In the genomic region with DNA sequence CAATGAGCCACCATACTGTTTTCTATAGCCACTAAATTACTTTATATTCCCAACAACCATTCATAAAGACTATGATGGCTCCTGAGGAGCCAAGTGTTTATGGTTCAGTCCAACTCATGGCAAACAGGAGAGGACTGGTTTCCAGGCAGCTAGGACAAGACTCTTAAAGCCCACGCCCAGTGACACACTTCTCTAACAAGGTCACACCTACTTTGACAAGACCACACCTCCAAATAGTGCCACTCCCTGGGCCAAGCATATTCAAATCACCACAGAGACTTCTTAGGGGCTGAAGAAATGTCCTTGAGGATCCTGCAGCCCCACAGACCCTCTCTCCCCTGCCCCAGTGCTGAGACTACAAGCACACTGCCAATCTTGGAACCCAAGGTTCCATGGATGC, we compare ENCODE assay signal across 20 mouse cellular contexts.
DNase-seq lines count a peak whose midpoint lies in the region; ATAC-seq lines count a peak whose summit lies in the region.
"Had no signal": no experiment of that assay in that cellular context is flagged by ENCODE, and none has a peak within 500 bp of the region (broad histone marks: within the 10 kb centered on the region; RNA-seq: fewer than 3 reads in every experiment).

No protein-coding gene starts in this region.

- no peaks in the 10 kb centered on the region for H3K9me3 ChIP-seq in hindbrain, embryonic 13.5 days
- no peaks in the 10 kb centered on the region for H3K9me3 ChIP-seq in hindbrain, embryonic 12.5 days (replicated peaks)
- no peaks in the 10 kb centered on the region for H3K9me3 ChIP-seq in liver, embryonic 13.5 days (replicated peaks)
- H3K9me3 ChIP-seq in liver, embryonic 12.5 days (replicated peaks): no peaks in the 10 kb centered on the region
- no peaks in the 10 kb centered on the region for H3K9me3 ChIP-seq in embryonic facial prominence, embryonic 10.5 days
- no peaks in the 10 kb centered on the region for H3K9me3 ChIP-seq in neural tube, embryonic 14.5 days (ENCODE audit: control insufficient read depth, low read length)
- H3K9me3 ChIP-seq in midbrain, embryonic 15.5 days: no peaks in the 10 kb centered on the region
- no peaks in the 10 kb centered on the region for H3K9me3 ChIP-seq in forebrain, embryonic 14.5 days (replicated peaks; ENCODE audit: control insufficient read depth, low read length)
- H3K9me3 ChIP-seq: embryonic facial prominence, embryonic 13.5 days; limb, embryonic 13.5 days; stomach, embryonic 15.5 days had no signal

- H3K36me3 ChIP-seq in hindbrain, embryonic 13.5 days: peaks cover 21% of the 10 kb centered on the region
- H3K36me3 ChIP-seq in hindbrain, embryonic 12.5 days: 0 out of 2 replicates have a peak, but pooled peaks cover 3% of the 10 kb centered on the region
- H3K36me3 ChIP-seq in liver, embryonic 13.5 days: peaks cover 12% of the 10 kb centered on the region; the same call in 1 of the 2 replicates
- peaks cover 25% of the 10 kb centered on the region for H3K36me3 ChIP-seq in liver, embryonic 12.5 days
- peaks cover 9% of the 10 kb centered on the region for H3K36me3 ChIP-seq in embryonic facial prominence, embryonic 10.5 days (replicated peaks)
- peaks cover 4% of the 10 kb centered on the region; the same call in 1 of the 2 replicates for H3K36me3 ChIP-seq in neural tube, embryonic 14.5 days (ENCODE audit: control insufficient read depth, insufficient read depth, low read length)
- 0 out of 2 replicates have a peak, but pooled peaks cover 3% of the 10 kb centered on the region for H3K36me3 ChIP-seq in midbrain, embryonic 15.5 days (replicated peaks)
- peaks cover 19% of the 10 kb centered on the region for H3K36me3 ChIP-seq in forebrain, embryonic 14.5 days (ENCODE audit: control insufficient read depth, insufficient read depth, low read length)
- H3K36me3 ChIP-seq: stomach, embryonic 15.5 days had no signal

- WGBS in hindbrain, embryonic 13.5 days: 91% methylated on average over 1 of the region's 1 CpGs
- WGBS in hindbrain, embryonic 12.5 days: 85% methylated on average over 1 of the region's 1 CpGs
- 67% methylated on average over 1 of the region's 1 CpGs for WGBS in liver, embryonic 13.5 days (ENCODE audit: insufficient replicate concordance)
- 76% methylated on average over 1 of the region's 1 CpGs for whole genome bisulfite sequencing in liver, embryonic 12.5 days (ENCODE audit: insufficient replicate concordance)
- WGBS in embryonic facial prominence, embryonic 10.5 days: 87% methylated on average over 1 of the region's 1 CpGs
- WGBS in neural tube, embryonic 14.5 days: 83% methylated on average over 1 of the region's 1 CpGs
- WGBS in midbrain, embryonic 15.5 days: 92% methylated on average over 1 of the region's 1 CpGs
- 88% methylated on average over 1 of the region's 1 CpGs for WGBS in forebrain, embryonic 14.5 days

- no peak overlapping the region for H3K4me3 ChIP-seq in hindbrain, embryonic 13.5 days
- H3K4me3 ChIP-seq in hindbrain, embryonic 12.5 days: no peak overlapping the region
- H3K4me3 ChIP-seq in liver, embryonic 13.5 days (replicated peaks): no peak overlapping the region
- no peak overlapping the region for H3K4me3 ChIP-seq in liver, embryonic 12.5 days
- H3K4me3 ChIP-seq in embryonic facial prominence, embryonic 10.5 days: no peak overlapping the region
- H3K4me3 ChIP-seq in neural tube, embryonic 14.5 days (ENCODE audit: low read depth, low read length): no peak overlapping the region
- no peak overlapping the region for H3K4me3 ChIP-seq in midbrain, embryonic 15.5 days
- H3K4me3 ChIP-seq in forebrain, embryonic 14.5 days (ENCODE audit: low read depth, low read length): no peak overlapping the region
- H3K4me3 ChIP-seq: embryonic facial prominence, embryonic 13.5 days; gastrocnemius, adult 2 months; limb, embryonic 13.5 days; stomach, embryonic 15.5 days had no signal

- no peak overlapping the region for H3K4me2 ChIP-seq in hindbrain, embryonic 13.5 days
- H3K4me2 ChIP-seq in hindbrain, embryonic 12.5 days (replicated peaks): no peak overlapping the region
- H3K4me2 ChIP-seq in liver, embryonic 13.5 days: no peak overlapping the region
- H3K4me2 ChIP-seq in liver, embryonic 12.5 days: no peak overlapping the region
- no peak overlapping the region for H3K4me2 ChIP-seq in neural tube, embryonic 14.5 days (ENCODE audit: low read depth, low read length)
- H3K4me2 ChIP-seq in midbrain, embryonic 15.5 days: no peak overlapping the region
- no peak overlapping the region for H3K4me2 ChIP-seq in forebrain, embryonic 14.5 days (ENCODE audit: low read length)
- H3K4me2 ChIP-seq: embryonic facial prominence, embryonic 13.5 days; limb, embryonic 13.5 days; midbrain, embryonic 11.5 days; stomach, embryonic 15.5 days had no signal

- peaks cover 5% of the 10 kb centered on the region; the same call in 1 of the 2 replicates for H3K4me1 ChIP-seq in hindbrain, embryonic 13.5 days (replicated peaks)
- H3K4me1 ChIP-seq in hindbrain, embryonic 12.5 days: peaks cover 12% of the 10 kb centered on the region; the same call in 1 of the 2 replicates
- H3K4me1 ChIP-seq in liver, embryonic 13.5 days (replicated peaks): peaks cover 44% of the 10 kb centered on the region
- peaks cover 41% of the 10 kb centered on the region for H3K4me1 ChIP-seq in liver, embryonic 12.5 days
- peaks cover 26% of the 10 kb centered on the region for H3K4me1 ChIP-seq in embryonic facial prominence, embryonic 10.5 days
- H3K4me1 ChIP-seq in neural tube, embryonic 14.5 days (ENCODE audit: control insufficient read depth, insufficient read depth, low read length): no peaks in the 10 kb centered on the region
- no peaks in the 10 kb centered on the region for H3K4me1 ChIP-seq in midbrain, embryonic 15.5 days
- H3K4me1 ChIP-seq in forebrain, embryonic 14.5 days (ENCODE audit: control insufficient read depth, insufficient read depth, low read length): no peaks in the 10 kb centered on the region

- ATAC-seq in hindbrain, embryonic 13.5 days (ENCODE audit: low FRiP score): no peak
- no peak for ATAC-seq in hindbrain, embryonic 12.5 days (ENCODE audit: low FRiP score)
- ATAC-seq in liver, embryonic 13.5 days (ENCODE audit: low read depth): no peak
- ATAC-seq in liver, embryonic 12.5 days: no peak
- ATAC-seq in neural tube, embryonic 14.5 days (ENCODE audit: low read depth): no peak
- no peak for ATAC-seq in midbrain, embryonic 15.5 days (replicated peaks)
- ATAC-seq in forebrain, embryonic 14.5 days: no peak
- ATAC-seq: activated CD4-positive, CD25-positive, alpha-beta regulatory T cell, adult 4 months; inflammation-experienced regulatory T-cells, adult 6 months had no signal

- H3K27me3 ChIP-seq in hindbrain, embryonic 13.5 days: no peaks in the 10 kb centered on the region
- no peaks in the 10 kb centered on the region for H3K27me3 ChIP-seq in hindbrain, embryonic 12.5 days
- H3K27me3 ChIP-seq in liver, embryonic 13.5 days: no peaks in the 10 kb centered on the region
- H3K27me3 ChIP-seq in liver, embryonic 12.5 days (replicated peaks): no peaks in the 10 kb centered on the region
- no peaks in the 10 kb centered on the region for H3K27me3 ChIP-seq in embryonic facial prominence, embryonic 10.5 days (replicated peaks; ENCODE audit: low read depth, poor library complexity, severe bottlenecking)
- H3K27me3 ChIP-seq in neural tube, embryonic 14.5 days (ENCODE audit: control insufficient read depth, insufficient read depth, low read length): no peaks in the 10 kb centered on the region
- H3K27me3 ChIP-seq in midbrain, embryonic 15.5 days (replicated peaks): no peaks in the 10 kb centered on the region
- H3K27me3 ChIP-seq in forebrain, embryonic 14.5 days (replicated peaks; ENCODE audit: control insufficient read depth, insufficient read depth, low read length): no peaks in the 10 kb centered on the region
- H3K27me3 ChIP-seq: embryonic facial prominence, embryonic 13.5 days; limb, embryonic 13.5 days; stomach, embryonic 15.5 days had no signal

- peak overlapping the region; percentile 25; the same call in 1 of the 2 replicates for H3K27ac ChIP-seq in hindbrain, embryonic 13.5 days
- no peak overlapping the region for H3K27ac ChIP-seq in hindbrain, embryonic 12.5 days
- H3K27ac ChIP-seq in liver, embryonic 13.5 days: peak overlapping the region; percentile 39
- H3K27ac ChIP-seq in liver, embryonic 12.5 days: no peak overlapping the region
- peak overlapping the region; percentile 35; the same call in 1 of the 2 replicates for H3K27ac ChIP-seq in embryonic facial prominence, embryonic 10.5 days (replicated peaks)
- peak overlapping the region; percentile 19; the same call in 1 of the 2 replicates for H3K27ac ChIP-seq in neural tube, embryonic 14.5 days (ENCODE audit: low read depth, low read length)
- no peak overlapping the region for H3K27ac ChIP-seq in midbrain, embryonic 15.5 days
- H3K27ac ChIP-seq in forebrain, embryonic 14.5 days (ENCODE audit: low read depth, low read length): no peak overlapping the region
- H3K27ac ChIP-seq: embryonic facial prominence, embryonic 13.5 days; limb, embryonic 13.5 days had no signal

- no peak overlapping the region for H3K9ac ChIP-seq in hindbrain, embryonic 13.5 days
- no peak overlapping the region for H3K9ac ChIP-seq in hindbrain, embryonic 12.5 days
- H3K9ac ChIP-seq in liver, embryonic 13.5 days: no peak overlapping the region
- no peak overlapping the region for H3K9ac ChIP-seq in liver, embryonic 12.5 days
- H3K9ac ChIP-seq in neural tube, embryonic 14.5 days (replicated peaks; ENCODE audit: low read depth, low read length): no peak overlapping the region
- no peak overlapping the region for H3K9ac ChIP-seq in midbrain, embryonic 15.5 days
- no peak overlapping the region for H3K9ac ChIP-seq in forebrain, embryonic 14.5 days (ENCODE audit: low read length)
- H3K9ac ChIP-seq: embryonic facial prominence, embryonic 13.5 days; limb, embryonic 13.5 days; stomach, embryonic 15.5 days had no signal

- no peak for DNase-seq in liver, embryonic 13.5 days
- DNase-seq in embryonic facial prominence, embryonic 10.5 days (ENCODE audit: low spot score): no peak
- DNase-seq in forebrain, embryonic 14.5 days (ENCODE audit: low spot score): no peak
- DNase-seq: adrenal gland, postnatal 14 days; cerebellum, postnatal 10 days; gastrocnemius, adult 2 months; heart, postnatal 36 days; kidney, adult 8-10 months; kidney, postnatal 4 days had no signal

Comparison
In these comparisons a context has a peak if more than half of its experiments do, and no peak if none do; other contexts are left out.
1. H3K27ac ChIP-seq: peak in hindbrain, embryonic 13.5 days (single experiment), liver, embryonic 13.5 days (single experiment), embryonic facial prominence, embryonic 10.5 days (single experiment) and neural tube, embryonic 14.5 days (single experiment); none in hindbrain, embryonic 12.5 days (single experiment), liver, embryonic 12.5 days (single experiment), midbrain, embryonic 15.5 days (single experiment) and forebrain, embryonic 14.5 days (single experiment).